Mouse (Mus musculus) left cerebral cortex, adult 2 months (tissue): ENCODE measurements around the gene Syt16. TPM values are rescaled to one million over a fixed set of nuclear protein-coding genes. Genes with fewer than 3 reads are reported as not detected.

Experiments used
- DNase-seq, 2 experiments: peaks; one replicate each; pipeline ENCODE4 v3.0.0; 2021 to 2022; ENCODE audit warnings: low spot score in 2 of 2, mixed read lengths in 1 of 2; ENCODE audit errors: extremely low spot score in 1 of 2
- H3K27ac ChIP-seq: fragments of 200-600 bp; 2 replicates; pipeline ENCODE4 v1.8.1; 2022
- H3K4me3 ChIP-seq: fragments of 200-600 bp; 2 replicates; pipeline ENCODE4 v1.8.1; 2022
- CTCF ChIP-seq: fragments of 200-600 bp; IDR thresholded peaks from 2 replicates; pipeline ENCODE4 v1.8.1; 2022; ENCODE audit warnings: antibody characterized with exemption, mild to moderate bottlenecking, moderate library complexity
- intact Hi-C: fragments of 180-260 bp; cut with DNase I; formaldehyde crosslinking; loops from one replicate; pipeline ENCODE4 v1.15.1; 2025
- total RNA-seq, 2 experiments: library from RNA; stranded (reverse); gene quantifications; 2 replicates each; pipeline ENCODE4 v1.2.3; 2021

Syt16 gene
- total RNA-seq, 2 experiments from 2014 or later: 78.1 to 82.7 TPM

DNA sequence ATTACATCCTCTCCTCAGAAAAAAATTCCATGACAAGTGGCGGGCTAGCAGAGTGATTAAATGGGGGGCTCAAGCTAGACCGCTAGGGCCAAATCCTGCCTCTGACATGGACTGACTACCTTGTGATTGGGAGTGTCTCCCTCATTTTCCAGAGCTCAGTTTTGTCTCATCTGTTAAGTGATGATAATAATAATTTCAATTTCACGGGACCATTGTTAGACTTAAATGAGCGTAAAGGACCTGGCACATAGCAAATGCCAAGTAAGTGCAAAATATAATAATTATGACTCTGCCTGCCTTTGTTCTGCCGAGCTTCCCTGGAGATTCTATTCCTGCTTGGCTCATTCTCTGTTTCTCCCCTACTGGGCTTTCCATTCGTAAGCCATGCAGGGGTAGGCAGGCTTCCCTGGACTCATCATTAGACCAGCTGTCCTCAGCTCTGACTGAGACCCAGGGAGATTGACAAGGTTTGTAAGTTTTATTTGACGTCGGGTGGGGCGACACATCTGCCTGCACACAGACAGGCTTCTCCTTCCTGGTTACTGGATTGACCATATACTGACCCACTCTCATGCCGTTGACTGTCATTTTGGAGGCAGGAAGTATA, 112.1 kb downstream of the Syt16 start:
- no peak for TF ChIP-seq CTCF
- intact Hi-C loops: loop anchor here (2.0 to 5.0 kb wide), 4 partner anchors 37 to 173 kb away; no protein-coding TSS in a partner anchor
- no peak for DNase-seq
- Histone ChIP-seq H3K4me3 (no peak overlapping the region), H3K27ac (peak overlapping the region; percentile 80)

DNA sequence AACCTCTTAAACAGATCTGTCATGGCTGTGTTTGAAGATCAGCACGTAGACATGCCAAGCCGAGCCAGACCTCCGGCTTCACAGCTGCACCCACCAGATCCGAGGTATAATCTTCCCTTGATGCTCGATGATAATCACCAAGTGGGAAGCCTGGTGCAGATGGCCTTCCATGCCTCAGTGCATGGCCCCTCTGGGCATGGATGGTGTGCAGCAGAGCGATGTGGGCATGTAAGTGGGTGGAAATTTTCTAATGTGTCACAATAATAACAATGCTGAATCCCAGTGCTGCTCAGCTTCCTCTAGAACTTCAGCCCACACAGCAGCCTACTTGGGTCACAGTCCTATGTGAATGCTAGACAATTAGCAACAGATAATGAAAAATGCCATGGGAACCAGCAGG, 119.4 kb downstream of the Syt16 start:
- intact Hi-C loops: no loop called here
- TF ChIP-seq CTCF: no peak
- Histone ChIP-seq H3K27ac (peak overlapping the region; percentile 24; the same call in 1 of the 2 replicates), H3K4me3 (no peak overlapping the region)
- DNase-seq: no peak

DNA sequence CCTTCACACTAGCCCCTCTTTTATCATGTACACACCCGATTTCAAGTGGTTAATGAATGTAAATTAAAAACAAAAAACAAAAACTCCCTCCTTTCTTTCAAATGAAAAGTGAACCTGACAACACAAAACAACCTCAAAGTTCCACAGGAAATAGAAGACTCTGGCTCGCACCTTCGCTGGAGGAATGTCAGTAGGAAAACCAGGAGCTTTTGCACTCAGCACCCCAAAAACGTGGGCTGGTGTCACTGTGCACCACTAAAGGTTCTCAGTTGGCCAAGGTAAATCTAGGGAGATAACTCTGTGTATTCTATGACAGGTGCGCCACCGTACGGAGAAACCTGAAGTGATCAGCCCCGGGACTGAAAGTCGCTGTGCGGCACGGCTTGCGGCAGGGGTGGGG, 128.3 kb downstream of the Syt16 start:
- no peak for DNase-seq
- H3K4me3 ChIP-seq: no peak overlapping the region
- no peak overlapping the region for H3K27ac ChIP-seq
- no peak for TF ChIP-seq CTCF
- intact Hi-C loops: no loop called here

DNA sequence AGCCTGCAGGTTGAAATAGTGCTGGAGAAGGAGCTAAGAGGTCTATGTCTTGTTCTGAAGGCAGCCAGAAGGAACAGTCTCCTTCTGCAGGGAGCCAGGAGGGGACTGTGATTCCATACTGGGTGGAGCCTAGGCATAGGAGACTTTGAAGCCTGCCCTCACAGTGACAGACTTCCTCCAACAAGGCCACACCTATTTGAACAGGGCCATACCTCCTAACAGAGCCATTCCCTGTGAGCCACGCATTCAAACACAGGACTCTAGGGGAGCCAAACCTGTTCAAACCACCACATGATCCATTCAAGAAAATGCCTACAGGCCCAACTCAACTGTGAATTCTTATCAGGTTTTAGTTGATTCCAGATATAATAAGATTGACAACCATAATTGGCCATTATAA, 130.8 kb downstream of the Syt16 start:
- Histone ChIP-seq H3K27ac (no peak overlapping the region), H3K4me3 (no peak overlapping the region)
- intact Hi-C loops: no loop called here
- no peak for DNase-seq
- no peak for TF ChIP-seq CTCF

DNA sequence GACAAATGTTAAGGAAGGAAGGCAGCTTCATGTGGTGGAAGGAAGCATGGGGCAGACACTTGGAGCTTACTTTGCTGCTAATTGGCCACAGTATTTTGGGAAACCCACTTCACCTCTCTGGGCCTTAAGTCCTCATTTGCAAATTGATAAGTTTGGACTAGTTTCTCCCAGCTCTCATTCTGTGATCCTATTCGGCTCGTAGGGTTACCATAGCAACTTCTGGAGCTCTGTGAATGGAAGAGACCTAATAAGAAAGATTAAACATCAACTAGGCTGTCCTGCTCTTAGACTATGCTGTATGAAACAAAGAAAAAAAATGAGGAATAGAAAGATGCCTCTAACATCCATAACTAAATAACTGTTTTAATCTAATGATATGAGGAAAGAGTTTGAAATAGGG, 134.3 kb downstream of the Syt16 start:
- intact Hi-C loops: no loop called here
- no peak for DNase-seq
- Histone ChIP-seq H3K4me3 (no peak overlapping the region), H3K27ac (0 out of 2 replicates have a peak overlapping the region, but pooled peaks have one; percentile 28)
- no peak for TF ChIP-seq CTCF

DNA sequence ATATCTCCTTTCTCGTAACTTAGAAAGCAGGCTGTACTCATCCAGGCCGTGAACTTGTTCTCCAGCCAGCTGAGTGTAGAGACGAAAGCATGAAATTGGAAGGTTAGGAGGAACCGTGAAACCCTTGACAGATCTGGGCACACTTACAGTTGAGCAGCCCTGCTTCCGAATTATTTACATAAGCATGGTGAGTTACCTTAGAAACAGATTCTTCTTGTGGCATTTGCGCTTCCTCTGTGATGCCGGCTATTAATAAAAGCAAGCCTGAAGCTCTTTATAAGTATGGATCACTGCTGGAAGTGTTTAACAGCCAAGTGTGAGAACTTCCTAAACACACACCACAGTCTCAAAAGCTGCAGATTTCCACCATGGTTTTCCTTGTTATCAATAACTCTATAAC, 144.7 kb downstream of the Syt16 start:
- intact Hi-C loops: no loop called here
- Histone ChIP-seq H3K4me3 (no peak overlapping the region), H3K27ac (peak overlapping the region; percentile 29)
- no peak for DNase-seq
- no peak for TF ChIP-seq CTCF

DNA sequence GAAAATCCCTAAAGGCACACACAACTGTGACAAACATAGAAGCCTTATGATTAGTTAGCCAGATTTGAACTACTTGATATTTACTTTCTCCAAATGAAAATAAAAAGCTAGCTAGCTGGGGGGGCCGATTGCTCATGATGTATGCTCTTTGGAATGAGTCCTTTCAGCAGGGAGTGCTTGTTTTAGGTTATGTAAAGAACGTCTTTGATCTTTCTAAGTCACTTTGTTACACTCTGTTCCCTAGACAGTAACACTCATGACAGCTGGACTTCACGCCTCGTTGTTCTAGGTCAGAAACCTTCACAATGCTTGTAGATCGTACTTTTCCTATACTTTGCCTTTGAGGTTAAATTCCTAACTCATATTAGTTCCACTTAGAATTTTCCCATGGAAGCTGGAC, 146.9 kb downstream of the Syt16 start:
- Histone ChIP-seq H3K27ac (no peak overlapping the region), H3K4me3 (no peak overlapping the region)
- no peak for TF ChIP-seq CTCF
- intact Hi-C loops: no loop called here
- DNase-seq: no peak

DNA sequence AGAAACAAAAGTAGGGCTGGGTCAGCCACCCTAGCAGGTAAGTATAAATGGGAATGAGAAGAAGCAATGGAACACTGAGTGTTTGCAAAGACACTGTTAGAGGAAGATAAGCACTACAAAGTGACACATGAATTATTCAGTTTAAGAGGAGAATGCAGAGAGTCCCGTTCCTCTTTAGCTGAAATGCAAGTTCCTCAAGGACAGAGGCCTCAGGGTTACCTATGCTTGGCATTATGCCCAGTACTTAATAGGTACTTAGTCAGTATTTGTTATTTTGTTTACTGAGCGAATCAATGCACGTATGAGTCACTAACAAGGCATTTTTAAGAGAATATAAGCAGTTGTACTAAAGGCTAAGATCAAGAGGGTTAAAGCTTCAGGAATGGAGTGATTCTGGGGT, 163.3 kb downstream of the Syt16 start:
- TF ChIP-seq CTCF: no peak
- intact Hi-C loops: no loop called here

DNA sequence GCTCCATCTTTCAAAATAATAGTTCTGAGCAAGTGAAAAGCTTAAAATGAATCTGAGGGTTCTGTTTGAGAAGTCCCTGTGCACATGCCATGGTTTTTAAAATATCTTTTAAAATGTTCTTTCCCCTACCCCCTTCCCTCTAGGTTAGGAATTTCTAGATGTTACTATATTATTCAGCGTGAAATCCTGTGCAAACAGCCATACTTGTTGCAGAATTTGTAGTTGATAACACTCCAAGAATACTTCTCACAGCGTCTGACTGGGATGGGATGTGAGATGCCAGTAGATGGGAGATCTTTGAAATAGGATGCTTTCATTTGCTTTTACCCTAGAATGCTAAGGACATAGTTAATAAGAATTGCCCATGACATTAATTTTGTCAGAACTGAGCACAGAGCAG, 165.6 kb downstream of the Syt16 start:
- intact Hi-C loops: no loop called here
- no peak for DNase-seq
- TF ChIP-seq CTCF: no peak
- Histone ChIP-seq H3K27ac (no peak overlapping the region), H3K4me3 (no peak overlapping the region)

More for the DNA sequence above, 163.3 kb downstream of the Syt16 start:
- Histone ChIP-seq H3K4me3 (no peak overlapping the region), H3K27ac (no peak overlapping the region)
- no peak for DNase-seq

DNA sequence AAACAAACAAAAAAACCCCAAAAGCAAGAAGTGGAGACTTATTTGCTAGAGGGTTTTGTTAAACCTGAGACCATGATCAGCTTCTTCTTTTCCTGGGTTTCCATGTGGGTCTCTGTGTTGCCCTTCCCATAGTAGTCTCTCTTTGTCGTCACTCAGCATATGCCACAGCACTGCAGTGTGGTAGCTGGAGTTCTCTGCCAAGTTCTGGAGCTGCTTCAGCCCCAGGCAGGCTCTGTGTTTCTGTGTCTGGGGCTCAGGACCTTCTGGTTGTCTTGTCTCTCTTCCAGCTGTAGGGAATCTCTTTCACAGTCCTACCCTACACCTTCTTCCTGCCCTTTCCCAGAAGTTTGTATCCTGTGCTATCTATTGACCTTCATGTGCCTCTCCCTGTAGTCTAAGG, 173.8 kb downstream of the Syt16 start:
- intact Hi-C loops: no loop called here

DNA sequence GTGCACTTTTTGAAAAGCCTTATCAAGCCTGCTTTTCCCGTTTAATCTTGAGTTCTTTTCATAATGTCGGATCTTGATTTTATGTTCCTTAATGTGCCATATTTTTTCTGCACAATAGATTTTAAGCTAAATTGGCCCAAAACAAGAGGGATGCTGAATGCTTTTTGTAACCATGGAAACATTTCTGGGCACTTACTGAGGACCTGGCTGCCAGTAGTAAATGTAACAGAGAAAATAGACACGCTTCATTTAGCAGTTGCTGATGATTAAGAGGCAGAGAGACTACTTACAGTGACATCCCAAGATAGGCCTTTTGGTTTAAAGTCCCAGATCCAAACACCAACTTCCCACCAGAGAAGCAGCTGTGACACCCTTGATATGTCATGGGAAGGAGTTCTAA, 176.4 kb downstream of the Syt16 start:
- intact Hi-C loops: no loop called here

More for the DNA sequence above, 173.8 kb downstream of the Syt16 start:
- no peak for DNase-seq
- no peak for TF ChIP-seq CTCF
- no peak overlapping the region for H3K4me3 ChIP-seq
- no peak overlapping the region for H3K27ac ChIP-seq

DNA sequence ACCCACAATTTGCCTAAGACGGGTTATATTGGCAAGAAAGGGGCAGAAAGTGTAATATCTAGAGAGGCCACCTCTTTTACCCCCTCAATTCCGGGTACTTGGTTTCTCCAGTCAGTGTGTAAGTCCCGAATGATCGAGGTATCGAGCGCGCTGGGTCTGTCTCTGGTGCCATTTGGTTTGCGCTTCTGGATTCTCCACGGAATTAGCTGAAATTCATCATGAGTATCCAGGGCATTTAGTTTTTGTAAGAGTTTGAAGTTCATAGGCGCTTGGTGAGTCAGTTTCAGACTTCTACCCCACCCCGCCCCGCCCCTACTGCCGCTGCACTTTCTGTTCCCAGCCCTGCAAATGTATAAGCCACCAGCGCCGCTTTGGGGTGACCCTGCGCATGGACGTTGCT, 187.1 kb downstream of the Syt16 start:
- DNase-seq: no peak
- Histone ChIP-seq H3K27ac (no peak overlapping the region), H3K4me3 (no peak overlapping the region)
- TF ChIP-seq CTCF: no peak; the same call in 1 of the 2 replicates
- intact Hi-C loops: no loop called here

More for the DNA sequence above, 176.4 kb downstream of the Syt16 start:
- Histone ChIP-seq H3K27ac (peak overlapping the region; percentile 42; the same call in 1 of the 2 replicates), H3K4me3 (no peak overlapping the region)
- DNase-seq: no peak
- no peak for TF ChIP-seq CTCF

DNA sequence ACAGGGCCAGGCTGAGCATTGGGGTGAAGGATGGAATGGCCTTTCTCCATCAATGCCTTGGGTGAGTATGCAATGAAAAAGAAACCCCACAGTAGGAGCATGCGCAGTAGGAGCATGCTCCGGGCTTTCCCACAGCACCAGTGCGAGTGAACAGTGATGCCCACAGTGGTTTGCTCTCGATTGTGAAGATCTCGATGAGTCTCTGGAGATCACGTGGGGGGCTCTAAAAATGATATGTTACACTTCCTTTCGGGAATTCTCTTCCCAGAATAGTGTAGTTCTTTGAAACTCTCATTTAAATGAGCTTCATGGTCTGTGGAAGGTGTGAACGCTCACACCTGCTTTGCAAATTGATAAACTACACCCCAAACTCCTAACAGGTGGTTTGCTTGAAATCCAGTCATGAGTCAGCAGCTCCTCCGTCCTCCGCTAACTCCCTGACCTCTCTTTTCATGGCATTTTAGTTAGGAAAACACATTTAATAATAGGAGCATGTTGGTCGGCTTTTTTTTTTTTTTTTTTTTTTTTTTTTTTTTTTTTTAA, 190.9 kb downstream of the Syt16 start:
- no peak for TF ChIP-seq CTCF
- H3K27ac ChIP-seq: no peak overlapping the region
- intact Hi-C loops: loop anchor here (2.0 to 5.0 kb wide), 3 partner anchors 80 to 131 kb away; no protein-coding TSS in a partner anchor
- DNase-seq: no peak
- H3K4me3 ChIP-seq: no peak overlapping the region
